Mouse (Mus musculus): ENCODE results near the gene Rasd1.
A peak's percentile ranks its signal among the peaks of the same experiment; 100 is the strongest.

- peak; percentile 33; the same call in 1 of the 2 replicates for TF ChIP-seq POLR2A (IDR thresholded peaks at IDR 0.05; ENCODE audit: control insufficient read depth, low read depth, low read length)
- TF ChIP-seq CTCF (IDR thresholded peaks at IDR 0.05; ENCODE audit: control insufficient read depth, insufficient read depth, insufficient replicate concordance, low read depth, low read length) = no peak
Observed at GRCm38 (mm10) chr11:59940645-59941044, 24.1 kb downstream of the Rasd1 start.

Data from testis, adult 2 months (tissue).